Mouse (Mus musculus): ENCODE measurements at regions not wholly inside any gene's neighbourhood (a gene's known extent, or its start where the extent isn't known, plus 50 kb on each side); places are given as distances from the start of the nearest gene placed in this dataset.
"Not testable (repeated sequence)": the region's sequence is repeated elsewhere in the genome, so short reads cannot be mapped to it uniquely, and the experiment has no call there.

GRCm38 (mm10) chr15:93189266-93189855, 85.6 kb downstream of the Gxylt1 start:
- DNase-seq = no peak

- DNase-seq = no peak
Measured at GRCm38 (mm10) chr15:93176221-93176620, 98.8 kb downstream of the Gxylt1 start.

- DNase-seq = no peak
Measured at GRCm38 (mm10) chr15:93168784-93169183, 106.2 kb downstream of the Gxylt1 start.

GRCm38 (mm10) chr15:93167451-93167850, 107.5 kb downstream of the Gxylt1 start:
- DNase-seq = no peak

- DNase-seq = peak; percentile 10
Measured at GRCm38 (mm10) chr15:93161924-93162910, 112.8 kb downstream of the Gxylt1 start.

GRCm38 (mm10) chr15:93161329-93161728, 113.7 kb downstream of the Gxylt1 start:
- no peak for DNase-seq

GRCm38 (mm10) chr15:93155756-93156155, 119.2 kb downstream of the Gxylt1 start:
- DNase-seq = no peak

GRCm38 (mm10) chr15:93154022-93154421, 121.0 kb downstream of the Gxylt1 start:
- no peak for DNase-seq

GRCm38 (mm10) chr15:93144899-93145298, 130.1 kb downstream of the Gxylt1 start:
- DNase-seq = no peak

- DNase-seq = no peak
Measured at GRCm38 (mm10) chr15:93144264-93144663, 130.7 kb downstream of the Gxylt1 start.

- DNase-seq = no peak
Measured at GRCm38 (mm10) chr15:93133379-93133778, 141.6 kb downstream of the Gxylt1 start.

- no peak for DNase-seq
Measured at GRCm38 (mm10) chr15:93131056-93131455, 143.9 kb downstream of the Gxylt1 start.

- no peak for DNase-seq
Measured at GRCm38 (mm10) chr15:93125261-93125660, 149.7 kb downstream of the Gxylt1 start.

- no peak for DNase-seq
Measured at GRCm38 (mm10) chr15:93121156-93121555, 153.8 kb downstream of the Gxylt1 start.

GRCm38 (mm10) chr15:93117806-93118205, 157.2 kb downstream of the Gxylt1 start:
- not testable (repeated sequence) for DNase-seq

- DNase-seq = peak; percentile 14
Measured at GRCm38 (mm10) chr15:93115674-93116102, 159.3 kb downstream of the Gxylt1 start.

GRCm38 (mm10) chr15:93104936-93105335, 170.0 kb downstream of the Gxylt1 start:
- no peak for DNase-seq

- DNase-seq = peak; percentile 46
Measured at GRCm38 (mm10) chr15:93103426-93103825, 171.6 kb downstream of the Gxylt1 start.

GRCm38 (mm10) chr15:93101881-93102280, 173.1 kb downstream of the Gxylt1 start:
- DNase-seq = no peak

GRCm38 (mm10) chr15:93100837-93101236, 174.1 kb downstream of the Gxylt1 start:
- no peak for DNase-seq

- DNase-seq = no peak
Measured at GRCm38 (mm10) chr15:93099840-93100239, 175.1 kb downstream of the Gxylt1 start.

- DNase-seq = no peak
Measured at GRCm38 (mm10) chr15:93096335-93096734, 178.6 kb downstream of the Gxylt1 start.

GRCm38 (mm10) chr15:93095224-93095623, 179.8 kb downstream of the Gxylt1 start:
- DNase-seq = no peak
